Mouse (Mus musculus) forebrain, embryonic 14.5 days (tissue): ENCODE results near the gene Rnf11. TPM values are rescaled to one million over a fixed set of nuclear protein-coding genes. Genes with fewer than 3 reads are reported as not detected.

Source experiments
- ATAC-seq: fragments of 200-750 bp; cut with Nextera tagmentation; 2 replicates; pipeline ENCODE4 v1.8.0; 2017; ENCODE audit warnings: mild to moderate bottlenecking, moderate library complexity
- DNase-seq: peaks from one replicate; pipeline ENCODE4 v3.0.0-alpha.2; 2015; ENCODE audit warnings: low spot score
- H3K27ac ChIP-seq: fragments of 300-500 bp; sonication (generic); 2 replicates; pipeline ENCODE4 v1.5.1; 2014; ENCODE audit warnings: low read depth, mild to moderate bottlenecking, control low read depth, low read length, moderate library complexity
- H3K27me3 ChIP-seq: fragments of 300-500 bp; sonication (generic); replicated peaks from 2 replicates; pipeline ENCODE4 v1.6.1; 2014; ENCODE audit warnings: low read length, control low read depth, mixed read lengths; ENCODE audit not compliant: control insufficient read depth, insufficient read depth
- H3K36me3 ChIP-seq: fragments of 300-500 bp; sonication (generic); 2 replicates; pipeline ENCODE4 v1.6.1; 2014; ENCODE audit warnings: low read length, control low read depth; ENCODE audit not compliant: control insufficient read depth, insufficient read depth
- H3K4me1 ChIP-seq: fragments of 300-500 bp; sonication (generic); 2 replicates; pipeline ENCODE4 v1.6.1; 2014; ENCODE audit warnings: antibody characterized with exemption, low read length, control low read depth; ENCODE audit not compliant: control insufficient read depth, insufficient read depth
- H3K4me2 ChIP-seq: fragments of 300-500 bp; sonication (generic); 2 replicates; pipeline ENCODE4 v1.6.1; 2014; ENCODE audit warnings: mild to moderate bottlenecking, control low read depth, low read length
- H3K4me3 ChIP-seq: fragments of 300-500 bp; sonication (generic); 2 replicates; pipeline ENCODE4 v1.5.1; 2014; ENCODE audit warnings: low read depth, low read length, control low read depth
- H3K9ac ChIP-seq: fragments of 300-500 bp; sonication (generic); 2 replicates; pipeline ENCODE4 v1.6.1; 2014; ENCODE audit warnings: mild to moderate bottlenecking, low read length, control low read depth, moderate library complexity
- H3K9me3 ChIP-seq: fragments of 300-500 bp; sonication (generic); replicated peaks from 2 replicates; pipeline ENCODE4 v1.6.1; 2016; ENCODE audit warnings: low read length, control low read depth, mixed read lengths; ENCODE audit not compliant: control insufficient read depth
- WGBS: fragments of 180-500 bp; shearing (Covaris S2); extraction: QIAGEN DNeasy Blood & Tissue Kit; methylation state at CpG from one replicate; pipeline ENCODE4 v1.1.7; 2014; 5-methylcytosine and 5-hydroxymethylcytosine counted together
- polyA plus RNA-seq: library from polyadenylated mRNA; unstranded; fragments of >200 nt; fragmentation: Nextera tagmentation; extraction: Ambion mirVana; gene quantifications from 2 replicates; pipeline ENCODE4 v1.2.1, GENCODE M21; 2014

Rnf11 gene
- polyA plus RNA-seq, 1 experiment from 2014 or later, result 74.1 TPM

DNA sequence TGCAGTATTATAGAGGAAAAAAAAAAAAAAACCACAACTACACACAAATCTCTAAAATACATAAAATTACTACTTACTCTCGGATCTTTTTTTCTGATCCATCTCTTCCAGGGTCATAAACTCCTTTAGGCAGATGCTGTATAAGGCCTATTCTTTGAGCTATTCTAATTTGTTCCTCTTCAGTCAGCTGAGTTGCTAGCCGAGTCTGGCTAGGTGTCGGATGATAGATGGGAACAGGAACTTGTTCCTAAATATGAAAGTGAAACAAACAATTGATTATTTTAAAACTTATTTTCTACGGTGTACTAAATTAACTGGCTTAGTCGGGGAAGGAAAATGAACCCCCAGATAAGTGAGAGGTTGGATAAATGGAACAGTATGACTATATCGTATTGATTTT, 27.7 kb downstream of the Rnf11 start:
- Histone ChIP-seq H3K27me3 (no peaks in the 10 kb centered on the region), H3K4me1 (no peaks in the 10 kb centered on the region), H3K9ac (no peak overlapping the region), H3K4me2 (no peak overlapping the region), H3K27ac (no peak overlapping the region), H3K9me3 (no peaks in the 10 kb centered on the region), H3K36me3 (peaks cover 8% of the 10 kb centered on the region), H3K4me3 (no peak overlapping the region)
- ATAC-seq, result no peak
- DNase-seq, result no peak
- 93% methylated on average over 6 of the region's 6 CpGs for WGBS

DNA sequence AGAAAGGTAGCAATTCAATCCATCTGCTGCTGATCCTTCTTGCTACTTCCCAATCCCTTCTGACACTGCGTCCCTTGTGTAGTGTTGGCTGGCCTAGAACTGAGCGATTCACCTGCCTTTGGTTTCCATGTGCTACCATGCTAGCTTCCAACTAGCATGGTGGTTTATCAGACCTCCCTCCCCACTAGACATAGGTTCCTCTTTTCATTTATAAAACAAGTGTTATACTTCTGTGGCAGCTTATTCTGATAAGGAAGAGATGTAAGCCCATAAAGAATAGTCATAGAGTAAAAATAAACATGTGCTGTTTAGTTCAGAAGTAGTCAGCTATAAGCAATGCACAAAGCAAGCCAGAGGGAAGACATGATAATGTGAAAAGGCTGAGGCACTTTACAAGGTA, 36.0 kb downstream of the Rnf11 start:
- H3K4me1 ChIP-seq, result peaks cover 4% of the 10 kb centered on the region; the same call in 1 of the 2 replicates
- WGBS, result 98% methylated on average over 2 of the region's 2 CpGs
- H3K9ac ChIP-seq, result no peak overlapping the region
- no peaks in the 10 kb centered on the region for H3K9me3 ChIP-seq
- no peak overlapping the region for H3K27ac ChIP-seq
- H3K27me3 ChIP-seq, result no peaks in the 10 kb centered on the region
- H3K4me2 ChIP-seq, result no peak overlapping the region
- H3K36me3 ChIP-seq, result peaks cover 8% of the 10 kb centered on the region; the same call in 1 of the 2 replicates
- no peak overlapping the region for H3K4me3 ChIP-seq
- ATAC-seq, result no peak
- DNase-seq, result no peak

DNA sequence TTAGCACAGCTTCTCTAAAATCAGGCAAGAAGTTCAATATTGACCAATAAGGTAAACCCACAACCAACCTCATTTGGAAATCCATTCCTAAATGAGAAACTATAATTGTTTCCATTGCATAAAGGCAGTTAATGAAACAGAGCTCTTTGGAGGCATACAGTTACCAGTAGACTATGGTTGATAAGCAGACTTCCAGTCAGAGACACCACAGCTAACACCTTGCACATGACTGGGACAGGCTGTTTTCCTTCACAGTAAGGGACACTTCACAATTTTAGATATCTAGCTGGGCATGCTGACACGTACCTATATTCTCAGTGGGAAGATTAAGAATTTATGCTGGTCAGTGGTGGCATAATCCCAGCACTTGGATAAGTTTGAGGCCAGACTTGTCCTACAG, 38.6 kb downstream of the Rnf11 start:
- Histone ChIP-seq H3K9ac (no peak overlapping the region), H3K27me3 (no peaks in the 10 kb centered on the region), H3K27ac (no peak overlapping the region), H3K36me3 (no peaks in the 10 kb centered on the region), H3K4me3 (no peak overlapping the region), H3K4me2 (no peak overlapping the region), H3K4me1 (peaks cover 4% of the 10 kb centered on the region; the same call in 1 of the 2 replicates), H3K9me3 (no peaks in the 10 kb centered on the region)
- DNase-seq, result no peak
- 77% methylated on average over 1 of the region's 1 CpGs for WGBS
- ATAC-seq, result no peak

DNA sequence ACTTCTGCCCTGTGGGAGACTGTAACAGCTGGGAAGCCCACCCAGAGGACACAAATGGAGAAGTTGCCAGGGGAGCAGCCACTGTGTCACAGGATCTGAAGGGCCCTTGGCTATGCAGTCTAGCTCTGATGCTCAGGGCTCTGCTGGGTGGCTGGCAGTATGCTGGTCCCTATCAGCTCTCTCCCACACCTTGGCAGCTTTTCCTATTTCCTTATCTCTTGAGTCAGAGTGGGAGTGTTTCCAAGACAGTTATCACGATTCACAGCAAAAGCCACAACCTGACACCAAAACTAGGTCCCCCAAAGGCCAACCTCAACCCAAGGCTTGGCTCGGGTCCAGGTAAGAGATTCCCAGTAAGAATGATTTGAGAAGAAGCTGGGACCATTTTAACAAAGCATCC, 39.1 kb downstream of the Rnf11 start:
- no peak overlapping the region for H3K4me2 ChIP-seq
- H3K27me3 ChIP-seq, result no peaks in the 10 kb centered on the region
- ATAC-seq, result no peak
- no peak overlapping the region for H3K4me3 ChIP-seq
- H3K27ac ChIP-seq, result no peak overlapping the region
- WGBS, result 75% methylated on average over 2 of the region's 2 CpGs
- H3K9ac ChIP-seq, result no peak overlapping the region
- H3K4me1 ChIP-seq, result peaks cover 4% of the 10 kb centered on the region; the same call in 1 of the 2 replicates
- H3K36me3 ChIP-seq, result no peaks in the 10 kb centered on the region
- no peaks in the 10 kb centered on the region for H3K9me3 ChIP-seq
- no peak for DNase-seq

DNA sequence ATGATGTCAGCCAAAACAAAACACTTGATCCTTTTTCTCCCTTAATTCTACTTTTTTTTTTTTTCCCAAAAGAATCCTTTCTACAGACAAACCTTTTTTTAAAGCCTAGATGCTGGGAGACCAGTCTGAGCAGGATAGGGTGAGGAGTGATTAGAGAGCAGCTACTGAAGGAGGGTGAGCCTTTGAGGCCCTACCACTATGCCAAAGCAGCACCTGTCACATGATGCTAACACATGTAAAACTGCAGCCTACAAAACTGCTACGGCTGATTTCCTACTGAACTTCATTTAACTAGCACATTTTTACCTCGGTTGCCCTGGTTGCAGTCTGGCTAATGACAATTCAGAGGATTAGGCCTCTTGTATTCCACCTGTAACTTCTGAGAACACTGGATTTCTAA, 39.6 kb downstream of the Rnf11 start:
- Histone ChIP-seq H3K4me3 (no peak overlapping the region), H3K27me3 (no peaks in the 10 kb centered on the region), H3K27ac (no peak overlapping the region), H3K4me2 (no peak overlapping the region), H3K4me1 (peaks cover 4% of the 10 kb centered on the region; the same call in 1 of the 2 replicates), H3K36me3 (no peaks in the 10 kb centered on the region), H3K9ac (no peak overlapping the region), H3K9me3 (no peaks in the 10 kb centered on the region)
- ATAC-seq (no peak), DNase-seq (no peak)
- WGBS, result 18% methylated on average over 2 of the region's 2 CpGs

DNA sequence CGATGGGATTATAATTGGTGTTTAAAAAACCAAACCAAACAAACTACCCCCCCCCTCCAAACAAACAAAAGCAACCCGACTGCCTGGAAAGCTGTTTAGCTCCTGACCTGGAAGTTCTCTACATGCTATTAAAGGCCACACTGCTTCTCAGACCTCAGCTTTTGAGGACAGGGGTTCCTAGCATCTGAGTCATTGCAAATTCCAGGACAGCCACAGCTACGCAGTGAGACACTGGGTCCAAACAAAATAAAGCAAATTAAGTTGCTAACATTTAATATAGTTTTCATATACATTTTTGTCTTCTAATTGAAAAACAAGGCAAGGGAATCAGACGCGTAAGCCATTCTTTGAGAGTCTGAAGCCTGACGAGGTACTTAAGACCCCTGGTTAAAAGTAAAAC, 40.1 kb downstream of the Rnf11 start:
- no peak for ATAC-seq
- 44% methylated on average over 6 of the region's 6 CpGs for WGBS
- Histone ChIP-seq H3K9ac (no peak overlapping the region), H3K4me3 (no peak overlapping the region), H3K4me2 (no peak overlapping the region), H3K36me3 (no peaks in the 10 kb centered on the region), H3K27ac (no peak overlapping the region), H3K27me3 (no peaks in the 10 kb centered on the region), H3K4me1 (peaks cover 4% of the 10 kb centered on the region; the same call in 1 of the 2 replicates), H3K9me3 (no peaks in the 10 kb centered on the region)
- DNase-seq, result no peak

DNA sequence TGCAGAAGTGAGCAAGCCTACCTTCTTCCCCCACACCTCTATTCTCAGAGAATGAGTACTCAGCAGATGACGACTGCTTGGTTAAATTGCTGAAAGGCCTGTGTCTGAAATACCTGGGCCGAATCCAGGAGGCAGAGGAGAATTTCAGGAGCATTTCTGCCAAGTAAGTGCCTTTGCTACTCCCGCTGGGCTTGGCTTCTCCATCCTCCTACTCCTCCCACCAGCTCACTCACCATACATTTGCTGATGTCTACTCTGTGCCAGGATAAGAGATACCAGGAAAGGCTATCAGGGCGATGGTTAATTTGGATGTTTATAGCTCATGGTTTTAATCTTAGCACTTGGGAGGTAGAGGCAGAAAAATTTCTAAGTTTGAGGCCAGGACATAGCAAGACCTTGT, 41.9 kb downstream of the Rnf11 start:
- H3K9ac ChIP-seq, result no peak overlapping the region
- H3K4me1 ChIP-seq, result peaks cover 4% of the 10 kb centered on the region; the same call in 1 of the 2 replicates
- no peaks in the 10 kb centered on the region for H3K27me3 ChIP-seq
- H3K4me3 ChIP-seq, result no peak overlapping the region
- WGBS, result 82% methylated on average over 4 of the region's 4 CpGs
- DNase-seq (no peak), ATAC-seq (no peak)
- no peak overlapping the region for H3K27ac ChIP-seq
- no peak overlapping the region for H3K4me2 ChIP-seq
- H3K36me3 ChIP-seq, result no peaks in the 10 kb centered on the region
- no peaks in the 10 kb centered on the region for H3K9me3 ChIP-seq

DNA sequence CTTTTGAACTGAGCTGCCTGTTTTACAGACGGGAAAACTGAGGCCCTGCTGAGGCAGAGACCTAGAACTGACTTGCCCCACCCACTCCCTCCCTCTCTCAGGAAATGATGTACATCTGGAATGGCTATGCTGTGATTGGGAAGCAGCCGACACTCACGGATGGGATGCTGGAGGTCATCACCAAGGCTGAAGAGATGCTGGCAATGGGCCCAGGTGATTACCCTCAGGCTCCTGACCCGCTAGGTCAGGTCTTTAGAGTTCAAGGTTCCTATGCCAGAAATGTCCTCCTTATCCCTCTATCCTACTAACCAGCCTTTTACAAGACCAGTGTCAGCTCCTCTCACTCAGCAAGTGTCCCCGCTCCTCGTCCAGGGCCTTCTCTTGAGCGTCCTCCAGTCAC, 42.4 kb downstream of the Rnf11 start:
- Histone ChIP-seq H3K27me3 (no peaks in the 10 kb centered on the region), H3K4me1 (peaks cover 4% of the 10 kb centered on the region; the same call in 1 of the 2 replicates), H3K4me3 (no peak overlapping the region), H3K27ac (no peak overlapping the region), H3K9me3 (no peaks in the 10 kb centered on the region), H3K4me2 (no peak overlapping the region), H3K36me3 (no peaks in the 10 kb centered on the region), H3K9ac (no peak overlapping the region)
- ATAC-seq (no peak), DNase-seq (no peak)
- 89% methylated on average over 7 of the region's 7 CpGs for WGBS

DNA sequence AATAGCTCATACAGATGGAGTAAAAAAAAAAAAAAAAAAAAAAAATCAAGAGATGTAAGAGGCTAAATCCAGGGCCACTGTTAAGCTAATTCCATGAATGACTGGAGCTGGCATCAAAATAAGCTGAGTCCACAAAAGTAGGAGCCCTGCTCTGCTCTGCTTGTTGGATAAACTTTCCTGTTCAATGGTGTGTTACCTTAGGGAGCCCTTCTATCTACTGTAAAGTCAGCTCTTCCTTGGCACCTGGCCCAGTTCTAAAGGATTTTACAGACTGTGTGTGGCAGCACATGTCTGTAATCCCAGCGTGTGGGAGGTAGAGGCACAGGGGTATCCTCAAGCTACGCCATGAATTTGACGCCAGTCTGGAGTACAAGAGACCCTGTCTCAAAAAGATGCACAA, 43.5 kb downstream of the Rnf11 start:
- WGBS, result 83% methylated on average over 3 of the region's 3 CpGs
- ATAC-seq (no peak), DNase-seq (no peak)

More for the DNA sequence above, 43.5 kb downstream of the Rnf11 start:
- Histone ChIP-seq H3K4me1 (peaks cover 4% of the 10 kb centered on the region; the same call in 1 of the 2 replicates), H3K4me3 (no peak overlapping the region), H3K9ac (no peak overlapping the region), H3K4me2 (no peak overlapping the region), H3K36me3 (no peaks in the 10 kb centered on the region), H3K27ac (no peak overlapping the region), H3K9me3 (no peaks in the 10 kb centered on the region), H3K27me3 (no peaks in the 10 kb centered on the region)
